Mouse (Mus musculus): ENCODE data around the gene Cracr2a. TPM values are rescaled to one million over a fixed set of nuclear protein-coding genes. Genes with fewer than 3 reads are reported as not detected.

The Cracr2a gene
- total RNA-seq, 4 experiments from 2014 or later, result 3.4 to 5.4 (median 3.6) TPM

- no peak for DNase-seq (ENCODE audit: low spot score in 2 of 2)
Observed at GRCm38 (mm10) chr6:127692298-127692697, 131.2 kb downstream of the Cracr2a start.

GRCm38 (mm10) chr6:127693681-127694080 lies 132.5 kb downstream of the Cracr2a start:
- no peak for DNase-seq (ENCODE audit: low spot score in 2 of 2)

GRCm38 (mm10) chr6:127701036-127701783 lies 140.1 kb downstream of the Cracr2a start:
- no peak for DNase-seq (ENCODE audit: low spot score in 2 of 2)

GRCm38 (mm10) chr6:127708218-127708628 lies 147.1 kb downstream of the Cracr2a start:
- no peak for DNase-seq (ENCODE audit: low spot score in 2 of 2)

GRCm38 (mm10) chr6:127714906-127715305 lies 153.8 kb downstream of the Cracr2a start:
- no peak for DNase-seq (ENCODE audit: low spot score in 2 of 2)

GRCm38 (mm10) chr6:127715428-127715827 lies 154.3 kb downstream of the Cracr2a start:
- no peak for DNase-seq (ENCODE audit: low spot score in 2 of 2)

GRCm38 (mm10) chr6:127717239-127718137 lies 156.3 kb downstream of the Cracr2a start:
- DNase-seq (ENCODE audit: low spot score in 2 of 2), result no peak

- DNase-seq (ENCODE audit: low spot score in 2 of 2), result peak in 1 of 2 experiments; percentile 65
Observed at GRCm38 (mm10) chr6:127719875-127720274, 158.7 kb downstream of the Cracr2a start.

GRCm38 (mm10) chr6:127723126-127723525 lies 162.0 kb downstream of the Cracr2a start:
- no peak for DNase-seq (ENCODE audit: low spot score in 2 of 2)

Other genes starting within 250 kb of the Cracr2a start
- 10 to 100 TPM; 26.2 to 39.0 (median 35.6) TPM for gene Parp11, start 114.5 kb upstream of the Cracr2a start, total RNA-seq (2022)
- gene Prmt8, start 208.1 kb downstream of the Cracr2a start, total RNA-seq (2022), result 10 to 100 TPM; 75.8 to 85.0 (median 76.6) TPM